Mouse (Mus musculus) ES-E14 (cell line): Measurements from ENCODE around the gene Nphp1. TPM values are rescaled to one million over a fixed set of nuclear protein-coding genes. Genes with fewer than 3 reads are reported as not detected.

Source experiments
- DNase-seq: peaks from one replicate; pipeline ENCODE4 v3.0.0-alpha.2; 2013; ENCODE audit warnings: low read depth, low spot score
- H3K27ac ChIP-seq: 2 replicates; pipeline ENCODE4 v1.5.1; 2012; ENCODE audit warnings: low read depth, mild to moderate bottlenecking, low read length, moderate library complexity, mixed read lengths; ENCODE audit not compliant: poor library complexity, insufficient read depth, severe bottlenecking
- H3K36me3 ChIP-seq: 2 replicates; pipeline ENCODE4 v1.6.1; 2012; ENCODE audit warnings: mild to moderate bottlenecking, low read length, moderate library complexity, mixed read lengths; ENCODE audit not compliant: control insufficient read depth, poor library complexity, insufficient read depth, severe bottlenecking
- H3K4me1 ChIP-seq, 2 experiments: fragments of 150-350 bp in 1 of 2; sonication (generic) in 1 of 2; 2 replicates each; pipeline ENCODE4 v1.6.1; 2012; ENCODE audit warnings: low read length in 2 of 2, mild to moderate bottlenecking in 1 of 2, mixed read lengths in 1 of 2; ENCODE audit not compliant: control insufficient read depth in 2 of 2, insufficient read depth in 2 of 2, poor library complexity in 1 of 2
- H3K4me3 ChIP-seq, 2 experiments: fragments of 150-350 bp in 1 of 2; sonication (generic) in 1 of 2; 2 replicates each; pipeline ENCODE4 v1.5.1; 2012; ENCODE audit warnings: low read length in 2 of 2, low read depth in 1 of 2, mild to moderate bottlenecking in 1 of 2, mixed read lengths in 1 of 2; ENCODE audit not compliant: insufficient read depth in 1 of 2, poor library complexity in 1 of 2, severe bottlenecking in 1 of 2
- H3K9ac ChIP-seq: 2 replicates; pipeline ENCODE4 v1.6.1; 2012; ENCODE audit warnings: low read depth, mild to moderate bottlenecking, low read length, mixed read lengths; ENCODE audit not compliant: poor library complexity, insufficient read depth, severe bottlenecking
- H3K9me3 ChIP-seq: fragments of 150-350 bp; sonication (generic); 2 replicates; pipeline ENCODE4 v1.6.1; 2012; ENCODE audit warnings: low read depth, mild to moderate bottlenecking, low read length; ENCODE audit not compliant: control insufficient read depth, insufficient read depth
- CHD2 ChIP-seq: IDR thresholded peaks from 2 replicates; pipeline ENCODE4 v1.6.1; 2014; ENCODE audit warnings: mild to moderate bottlenecking, low read depth, low read length, inconsistent platforms
- HCFC1 ChIP-seq: IDR thresholded peaks from 2 replicates; pipeline ENCODE4 v1.6.1; 2012; ENCODE audit warnings: low read length, inconsistent platforms, borderline replicate concordance; ENCODE audit not compliant: insufficient read depth
- MAFK ChIP-seq: IDR thresholded peaks from 2 replicates; pipeline ENCODE4 v1.6.1; 2014; ENCODE audit warnings: mild to moderate bottlenecking, low read depth, low read length, inconsistent platforms; ENCODE audit not compliant: insufficient read depth
- ZC3H11A ChIP-seq: IDR thresholded peaks from 2 replicates; pipeline ENCODE4 v1.6.1; 2012; ENCODE audit warnings: low read depth, mild to moderate bottlenecking, inconsistent platforms, low read length, borderline replicate concordance
- ZNF384 ChIP-seq: IDR thresholded peaks from 2 replicates; pipeline ENCODE4 v1.6.1; 2012; ENCODE audit warnings: low read depth, low read length, inconsistent platforms
- in situ Hi-C, 2 experiments: fragments of 600-800 bp; cut with MboI; formaldehyde crosslinking; loops; one replicate each; pipeline ENCODE4 v1.15.1; 2025; ENCODE audit warnings: low sequenced_read_pairs in 2 of 2, inconsistent platforms in 1 of 2; ENCODE audit not compliant: unreplicated experiment in 2 of 2
- total RNA-seq: library from RNA; depleted of rRNA; stranded (reverse); fragments of 300-350 nt; gene quantifications from 2 replicates; pipeline ENCODE4 v1.2.3, GENCODE M21; 2012

Nphp1 gene
- total RNA-seq, 1 experiment, result 7.4 TPM

DNA sequence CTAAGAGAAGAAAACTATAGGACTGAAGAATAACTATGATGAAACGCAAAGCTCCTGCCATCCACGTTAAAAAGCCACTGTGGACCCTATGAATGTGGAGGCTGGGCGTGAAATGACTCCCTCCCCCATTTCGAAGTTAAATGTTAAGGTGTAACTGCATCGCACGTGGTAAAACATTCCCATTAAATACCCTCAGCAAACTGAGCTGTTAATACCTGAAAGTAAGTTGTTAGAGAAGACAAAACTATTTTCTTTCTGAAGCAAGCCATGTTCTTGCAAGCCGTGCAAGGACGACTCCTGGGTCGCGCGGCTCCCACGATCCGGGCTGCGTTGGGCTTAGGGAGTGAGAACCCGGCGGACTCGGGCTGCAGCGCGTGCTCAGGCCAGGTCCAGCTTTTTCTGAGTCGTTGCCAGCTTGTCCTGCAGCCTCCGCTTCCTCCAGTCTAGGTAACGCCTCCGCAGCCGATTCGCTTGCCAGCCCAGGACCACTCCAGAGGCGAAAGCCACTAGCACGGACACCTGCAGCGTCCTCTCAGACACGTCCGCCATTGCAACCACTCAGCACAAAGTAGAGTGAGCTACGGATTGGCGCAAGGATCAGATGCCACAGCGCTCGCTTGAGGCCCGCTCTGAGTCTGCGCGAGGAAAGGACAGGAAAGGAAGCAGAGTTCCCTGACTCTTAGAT is 3.4 kb upstream of the Nphp1 start, which contains the start of gene Mtln:
Gene Mtln (minus strand): TSS at position 570 of the 685 bp plus-strand sequence.
- peak within 1 kb of the TSS; percentile 74 to 98 for H3K4me3 ChIP-seq
- DNase-seq, result peak; percentile 84
- TF ChIP-seq CHD2, result no peak
- TF ChIP-seq MAFK, result peak; percentile 72
- peak; percentile 26; the same call in 1 of the 2 replicates for TF ChIP-seq HCFC1
- TF ChIP-seq ZNF384, result peak; percentile 23; the same call in 1 of the 2 replicates
- peaks cover 0 to 4% of the 10 kb centered on the region in 2 experiments; a peak in 1 of 4 replicates for H3K4me1 ChIP-seq
- H3K27ac ChIP-seq, result peak within 1 kb of the TSS; percentile 69; the same call in 1 of the 2 replicates
- no peaks in the 10 kb centered on the region for H3K36me3 ChIP-seq
- peak within 1 kb of the TSS; percentile 94 for H3K9ac ChIP-seq
- in situ Hi-C loops, result no loop called here
- H3K9me3 ChIP-seq, result no peaks in the 10 kb centered on the region

DNA sequence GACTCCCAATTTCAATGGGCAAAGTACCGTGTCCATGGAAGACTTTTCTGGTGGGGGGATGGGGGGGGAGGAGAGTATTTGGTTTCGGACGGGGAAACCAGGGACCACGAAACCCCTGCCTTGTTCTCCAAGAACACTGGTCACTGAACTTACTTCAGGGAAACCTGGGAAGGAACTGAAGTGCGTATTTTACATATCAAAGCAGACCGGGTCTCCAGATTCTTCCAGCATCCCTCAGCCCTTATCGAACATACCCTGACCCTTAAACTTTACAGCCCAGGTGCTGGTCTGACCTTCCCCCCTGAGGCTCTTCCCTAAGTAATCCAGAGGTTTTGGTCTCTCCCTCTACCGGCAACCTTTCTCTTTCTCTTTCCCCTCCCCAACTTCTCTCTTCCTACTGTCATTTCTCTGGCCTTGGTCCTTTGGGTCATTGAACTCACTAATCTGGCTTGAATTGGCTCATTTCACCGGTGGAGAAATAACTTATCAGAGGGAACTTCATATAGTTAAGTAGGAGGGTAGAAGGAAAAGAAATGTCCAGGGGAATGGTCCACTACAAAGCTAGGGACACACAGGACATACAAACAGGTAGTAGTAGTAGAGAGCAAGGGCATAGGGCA is 1.1 kb upstream of the Nphp1 start:
- DNase-seq, result no peak
- Histone ChIP-seq H3K4me1 (peaks cover 0 to 4% of the 10 kb centered on the region in 2 experiments; a peak in 1 of 4 replicates), H3K36me3 (no peaks in the 10 kb centered on the region), H3K9ac (no peak overlapping the region), H3K27ac (no peak overlapping the region), H3K9me3 (no peaks in the 10 kb centered on the region), H3K4me3 (peak overlapping the region in 1 of 2 experiments; percentile 60; a peak in 1 of 4 replicates)
- TF ChIP-seq ZC3H11A, result no peak
- TF ChIP-seq MAFK, result no peak
- TF ChIP-seq ZNF384, result no peak
- no peak for TF ChIP-seq CHD2
- in situ Hi-C loops, result no loop called here

DNA sequence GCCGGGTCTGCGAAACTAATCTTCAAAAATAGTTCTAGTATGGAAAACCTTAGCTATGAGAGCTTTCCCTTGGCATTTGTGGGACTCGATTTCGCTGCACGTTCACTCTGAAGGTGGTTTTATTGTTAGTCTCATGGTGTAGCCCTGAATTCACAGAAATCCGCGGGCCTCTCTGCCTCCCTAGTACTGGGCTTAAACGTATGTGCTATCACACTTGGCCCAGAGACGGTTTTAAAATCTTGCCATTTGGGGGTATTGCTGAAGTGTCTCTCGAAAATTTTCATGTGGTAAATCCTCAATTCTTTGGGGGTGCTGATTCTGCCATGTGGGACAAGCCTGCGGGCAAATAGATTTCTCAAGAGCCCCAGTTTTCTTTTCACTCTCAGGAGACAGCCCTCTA is 441 bp upstream of the Nphp1 start:
- Histone ChIP-seq H3K36me3 (no peaks in the 10 kb centered on the region), H3K9ac (peak overlapping the region; percentile 49; the same call in 1 of the 2 replicates), H3K4me3 (peak overlapping the region; percentile 60 to 80), H3K9me3 (no peaks in the 10 kb centered on the region), H3K27ac (no peak overlapping the region), H3K4me1 (peaks cover 0 to 4% of the 10 kb centered on the region in 2 experiments; a peak in 1 of 4 replicates)
- no peak for DNase-seq
- in situ Hi-C loops, result no loop called here
- no peak for TF ChIP-seq ZNF384
- TF ChIP-seq MAFK, result no peak
- TF ChIP-seq HCFC1, result no peak
- TF ChIP-seq CHD2, result no peak
- TF ChIP-seq ZC3H11A, result no peak

DNA sequence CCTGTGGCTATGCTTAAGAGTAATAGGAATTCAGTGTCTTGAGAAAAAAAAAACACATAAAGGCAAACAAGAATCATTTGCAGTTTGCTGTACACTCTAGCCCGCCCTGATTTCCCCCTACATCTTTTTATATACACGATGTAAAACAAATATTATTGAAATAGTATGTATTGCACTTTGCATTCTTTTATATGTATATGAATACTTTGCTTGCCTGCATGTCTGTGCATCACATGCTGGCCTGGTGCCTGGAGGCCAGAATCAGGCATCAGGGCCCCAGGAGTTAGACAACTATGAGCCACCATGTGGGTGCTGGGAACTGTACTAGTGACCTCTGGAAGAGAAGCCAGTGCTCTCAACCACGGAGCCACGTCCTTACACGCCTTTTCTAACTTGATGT is 1.5 kb downstream of the Nphp1 start:
- TF ChIP-seq ZC3H11A (no peak), CHD2 (no peak), MAFK (no peak), ZNF384 (no peak), HCFC1 (no peak)
- DNase-seq, result no peak
- Histone ChIP-seq H3K9me3 (no peaks in the 10 kb centered on the region), H3K4me1 (peaks cover 0 to 4% of the 10 kb centered on the region in 2 experiments; a peak in 1 of 4 replicates), H3K4me3 (no peak overlapping the region), H3K9ac (no peak overlapping the region), H3K27ac (no peak overlapping the region), H3K36me3 (no peaks in the 10 kb centered on the region)
- in situ Hi-C loops, result no loop called here
